Mouse (Mus musculus): Measurements from ENCODE around the gene Nr2e3. TPM values are rescaled to one million over a fixed set of nuclear protein-coding genes. Genes with fewer than 3 reads are reported as not detected.

Gene Nr2e3
- polyA plus RNA-seq, 1 experiment from 2014 or later = not detected

GRCm38 (mm10) chr9:59955199-59955598 lies 5.3 kb downstream of the Nr2e3 start:
- Histone ChIP-seq H3K4me1 (ENCODE audit: control insufficient read depth, insufficient read depth, low read length) (no peaks in the 10 kb centered on the region), H3K27ac (ENCODE audit: low read depth, low read length) (no peak overlapping the region), H3K27me3 (ENCODE audit: control insufficient read depth, insufficient read depth, low read length) (no peaks in the 10 kb centered on the region), H3K36me3 (ENCODE audit: control insufficient read depth, insufficient read depth, low read length) (no peaks in the 10 kb centered on the region), H3K9ac (ENCODE audit: low read length) (no peak overlapping the region), H3K4me3 (ENCODE audit: low read depth, low read length) (no peak overlapping the region), H3K9me3 (ENCODE audit: control insufficient read depth, low read length) (no peaks in the 10 kb centered on the region), H3K4me2 (no peak overlapping the region)
- DNase-seq (ENCODE audit: low spot score, missing footprints) (no peak), ATAC-seq (ENCODE audit: low FRiP score) (no peak)
- 66% methylated on average over 3 of the region's 3 CpGs for WGBS

- DNase-seq (ENCODE audit: low spot score, missing footprints) (peak; percentile 75), ATAC-seq (ENCODE audit: low FRiP score) (no peak)
- Histone ChIP-seq H3K27me3 (ENCODE audit: control insufficient read depth, insufficient read depth, low read length) (no peaks in the 10 kb centered on the region), H3K4me1 (ENCODE audit: control insufficient read depth, insufficient read depth, low read length) (no peaks in the 10 kb centered on the region), H3K4me2 (no peak overlapping the region), H3K9ac (ENCODE audit: low read length) (no peak overlapping the region), H3K9me3 (ENCODE audit: control insufficient read depth, low read length) (no peaks in the 10 kb centered on the region), H3K4me3 (ENCODE audit: low read depth, low read length) (no peak overlapping the region), H3K27ac (ENCODE audit: low read depth, low read length) (no peak overlapping the region), H3K36me3 (ENCODE audit: control insufficient read depth, insufficient read depth, low read length) (no peaks in the 10 kb centered on the region)
- WGBS = 84% methylated on average over 7 of the region's 7 CpGs
These were observed 6.9 kb downstream of the Nr2e3 start for GRCm38 (mm10) chr9:59953556-59953955.

- H3K4me2 ChIP-seq = no peak overlapping the region
- no peak overlapping the region; the same call in 1 of the 2 replicates for H3K9ac ChIP-seq (ENCODE audit: low read length)
- no peaks in the 10 kb centered on the region for H3K4me1 ChIP-seq (ENCODE audit: control insufficient read depth, insufficient read depth, low read length)
- H3K9me3 ChIP-seq (ENCODE audit: control insufficient read depth, low read length) = no peaks in the 10 kb centered on the region
- no peak overlapping the region for H3K4me3 ChIP-seq (ENCODE audit: low read depth, low read length)
- DNase-seq (ENCODE audit: low spot score, missing footprints) = no peak
- no peak for ATAC-seq (ENCODE audit: low FRiP score)
- H3K36me3 ChIP-seq (ENCODE audit: control insufficient read depth, insufficient read depth, low read length) = no peaks in the 10 kb centered on the region
- H3K27ac ChIP-seq (ENCODE audit: low read depth, low read length) = no peak overlapping the region
- H3K27me3 ChIP-seq (ENCODE audit: control insufficient read depth, insufficient read depth, low read length) = no peaks in the 10 kb centered on the region
- 49% methylated on average over 8 of the region's 8 CpGs for WGBS
These were observed 7.9 kb downstream of the Nr2e3 start for GRCm38 (mm10) chr9:59952515-59953070.

- Histone ChIP-seq H3K4me1 (ENCODE audit: control insufficient read depth, insufficient read depth, low read length) (no peaks in the 10 kb centered on the region), H3K9me3 (ENCODE audit: control insufficient read depth, low read length) (no peaks in the 10 kb centered on the region), H3K27me3 (ENCODE audit: control insufficient read depth, insufficient read depth, low read length) (no peaks in the 10 kb centered on the region), H3K27ac (ENCODE audit: low read depth, low read length) (no peak overlapping the region), H3K4me3 (ENCODE audit: low read depth, low read length) (no peak overlapping the region), H3K36me3 (ENCODE audit: control insufficient read depth, insufficient read depth, low read length) (no peaks in the 10 kb centered on the region), H3K9ac (ENCODE audit: low read length) (no peak overlapping the region), H3K4me2 (no peak overlapping the region)
- DNase-seq (ENCODE audit: low spot score, missing footprints) (no peak), ATAC-seq (ENCODE audit: low FRiP score) (no peak)
- WGBS = 83% methylated on average over 4 of the region's 4 CpGs
These were observed 8.5 kb downstream of the Nr2e3 start for GRCm38 (mm10) chr9:59951943-59952342.

GRCm38 (mm10) chr9:59951001-59951750 lies 9.3 kb downstream of the Nr2e3 start:
- no peak for DNase-seq (ENCODE audit: low spot score, missing footprints)
- no peak for ATAC-seq (ENCODE audit: low FRiP score)
- WGBS = 90% methylated on average over 9 of the region's 9 CpGs

GRCm38 (mm10) chr9:59949981-59950380 lies 10.5 kb downstream of the Nr2e3 start:
- Histone ChIP-seq H3K27me3 (ENCODE audit: control insufficient read depth, insufficient read depth, low read length) (no peaks in the 10 kb centered on the region), H3K9me3 (ENCODE audit: control insufficient read depth, low read length) (no peaks in the 10 kb centered on the region), H3K9ac (ENCODE audit: low read length) (no peak overlapping the region), H3K27ac (ENCODE audit: low read depth, low read length) (no peak overlapping the region), H3K4me1 (ENCODE audit: control insufficient read depth, insufficient read depth, low read length) (no peaks in the 10 kb centered on the region), H3K4me2 (no peak overlapping the region), H3K36me3 (ENCODE audit: control insufficient read depth, insufficient read depth, low read length) (no peaks in the 10 kb centered on the region), H3K4me3 (ENCODE audit: low read depth, low read length) (no peak overlapping the region)
- DNase-seq (ENCODE audit: low spot score, missing footprints) (peak; percentile 59), ATAC-seq (ENCODE audit: low FRiP score) (no peak)
- 91% methylated on average over 5 of the region's 5 CpGs for WGBS

More at GRCm38 (mm10) chr9:59951001-59951750, 9.3 kb downstream of the Nr2e3 start:
- no peaks in the 10 kb centered on the region for H3K9me3 ChIP-seq (ENCODE audit: control insufficient read depth, low read length)
- H3K9ac ChIP-seq (ENCODE audit: low read length) = no peak overlapping the region
- H3K27ac ChIP-seq (ENCODE audit: low read depth, low read length) = no peak overlapping the region
- H3K4me2 ChIP-seq = no peak overlapping the region
- H3K36me3 ChIP-seq (ENCODE audit: control insufficient read depth, insufficient read depth, low read length) = no peaks in the 10 kb centered on the region
- no peak overlapping the region for H3K4me3 ChIP-seq (ENCODE audit: low read depth, low read length)
- H3K27me3 ChIP-seq (ENCODE audit: control insufficient read depth, insufficient read depth, low read length) = no peaks in the 10 kb centered on the region
- no peaks in the 10 kb centered on the region for H3K4me1 ChIP-seq (ENCODE audit: control insufficient read depth, insufficient read depth, low read length)

- 83% methylated on average over 6 of the region's 6 CpGs for WGBS
- no peaks in the 10 kb centered on the region for H3K27me3 ChIP-seq (ENCODE audit: control insufficient read depth, insufficient read depth, low read length)
- H3K4me3 ChIP-seq (ENCODE audit: low read depth, low read length) = no peak overlapping the region
- ATAC-seq (ENCODE audit: low FRiP score) = no peak
- H3K9me3 ChIP-seq (ENCODE audit: control insufficient read depth, low read length) = no peaks in the 10 kb centered on the region
- no peaks in the 10 kb centered on the region for H3K4me1 ChIP-seq (ENCODE audit: control insufficient read depth, insufficient read depth, low read length)
- H3K9ac ChIP-seq (ENCODE audit: low read length) = no peak overlapping the region
- no peak overlapping the region for H3K4me2 ChIP-seq
- no peak overlapping the region for H3K27ac ChIP-seq (ENCODE audit: low read depth, low read length)
- H3K36me3 ChIP-seq (ENCODE audit: control insufficient read depth, insufficient read depth, low read length) = no peaks in the 10 kb centered on the region
- DNase-seq (ENCODE audit: low spot score, missing footprints) = peak; percentile 33
These were observed 10.9 kb downstream of the Nr2e3 start for GRCm38 (mm10) chr9:59949511-59949910.

GRCm38 (mm10) chr9:59948691-59949250 lies 11.7 kb downstream of the Nr2e3 start:
- H3K4me3 ChIP-seq (ENCODE audit: low read depth, low read length) = no peak overlapping the region
- no peaks in the 10 kb centered on the region for H3K36me3 ChIP-seq (ENCODE audit: control insufficient read depth, insufficient read depth, low read length)
- no peaks in the 10 kb centered on the region for H3K27me3 ChIP-seq (ENCODE audit: control insufficient read depth, insufficient read depth, low read length)
- H3K4me2 ChIP-seq = no peak overlapping the region
- DNase-seq (ENCODE audit: low spot score, missing footprints) (no peak), ATAC-seq (ENCODE audit: low FRiP score) (no peak)
- H3K9ac ChIP-seq (ENCODE audit: low read length) = no peak overlapping the region
- 88% methylated on average over 17 of the region's 17 CpGs for WGBS
- no peak overlapping the region for H3K27ac ChIP-seq (ENCODE audit: low read depth, low read length)
- no peaks in the 10 kb centered on the region for H3K4me1 ChIP-seq (ENCODE audit: control insufficient read depth, insufficient read depth, low read length)
- no peaks in the 10 kb centered on the region for H3K9me3 ChIP-seq (ENCODE audit: control insufficient read depth, low read length)

- H3K4me2 ChIP-seq = no peak overlapping the region
- DNase-seq (ENCODE audit: low spot score, missing footprints) = peak; percentile 33
- no peak overlapping the region for H3K4me3 ChIP-seq (ENCODE audit: low read depth, low read length)
- H3K27ac ChIP-seq (ENCODE audit: low read depth, low read length) = no peak overlapping the region
- no peaks in the 10 kb centered on the region for H3K36me3 ChIP-seq (ENCODE audit: control insufficient read depth, insufficient read depth, low read length)
- H3K4me1 ChIP-seq (ENCODE audit: control insufficient read depth, insufficient read depth, low read length) = no peaks in the 10 kb centered on the region
- H3K27me3 ChIP-seq (ENCODE audit: control insufficient read depth, insufficient read depth, low read length) = no peaks in the 10 kb centered on the region
- no peaks in the 10 kb centered on the region for H3K9me3 ChIP-seq (ENCODE audit: control insufficient read depth, low read length)
- no peak overlapping the region for H3K9ac ChIP-seq (ENCODE audit: low read length)
- WGBS = 80% methylated on average over 8 of the region's 8 CpGs
- no peak for ATAC-seq (ENCODE audit: low FRiP score)
These were observed 12.2 kb downstream of the Nr2e3 start for GRCm38 (mm10) chr9:59948226-59948625.
